Mouse (Mus musculus) midbrain, postnatal 0 days (tissue): ENCODE results near the gene Zbtb46. TPM values are rescaled to one million over a fixed set of nuclear protein-coding genes. Genes with fewer than 3 reads are reported as not detected.

ENCODE experiments used
- ATAC-seq: fragments of 200-750 bp; cut with Nextera tagmentation; 2 replicates; pipeline ENCODE4 v1.8.0; 2017; ENCODE audit warnings: moderate number of reproducible peaks, mild to moderate bottlenecking, moderate TSS enrichment, moderate library complexity; ENCODE audit not compliant: low FRiP score
- DNase-seq: peaks from one replicate; pipeline ENCODE4 v3.0.0-alpha.2; 2015; ENCODE audit warnings: low spot score
- H3K27ac ChIP-seq: fragments of 300-500 bp; sonication (generic); 2 replicates; pipeline ENCODE4 v1.5.1; 2014; ENCODE audit warnings: low read depth, mild to moderate bottlenecking, low read length, mixed read lengths
- H3K27me3 ChIP-seq: fragments of 300-500 bp; sonication (generic); 2 replicates; pipeline ENCODE4 v1.6.1; 2014; ENCODE audit warnings: low read length, control low read depth, mixed read lengths; ENCODE audit not compliant: insufficient read depth
- H3K36me3 ChIP-seq: fragments of 300-500 bp; sonication (generic); 2 replicates; pipeline ENCODE4 v1.6.1; 2014; ENCODE audit warnings: low read length, control low read depth, mixed read lengths; ENCODE audit not compliant: insufficient read depth
- H3K4me1 ChIP-seq: fragments of 300-500 bp; sonication (generic); 2 replicates; pipeline ENCODE4 v1.6.1; 2014; ENCODE audit warnings: mild to moderate bottlenecking, control low read depth, antibody characterized with exemption, low read length, mixed read lengths; ENCODE audit not compliant: insufficient read depth
- H3K4me2 ChIP-seq: fragments of 300-500 bp; sonication (generic); 2 replicates; pipeline ENCODE4 v1.6.1; 2014; ENCODE audit warnings: low read depth, mild to moderate bottlenecking, low read length, mixed read lengths; ENCODE audit not compliant: poor library complexity, severe bottlenecking
- H3K4me3 ChIP-seq: fragments of 300-500 bp; sonication (generic); 2 replicates; pipeline ENCODE4 v1.5.1; 2014; ENCODE audit warnings: low read depth, mild to moderate bottlenecking, low read length, moderate library complexity
- H3K9ac ChIP-seq: fragments of 300-500 bp; sonication (generic); replicated peaks from 2 replicates; pipeline ENCODE4 v1.6.1; 2014; ENCODE audit warnings: mild to moderate bottlenecking, low read length, moderate library complexity, mixed read lengths; ENCODE audit not compliant: poor library complexity, severe bottlenecking
- H3K9me3 ChIP-seq: fragments of 300-500 bp; sonication (generic); 2 replicates; pipeline ENCODE4 v1.6.1; 2016; ENCODE audit warnings: low read length, control low read depth
- CTCF ChIP-seq: IDR thresholded peaks from 2 replicates; pipeline ENCODE4 v1.5.1; 2016; ENCODE audit warnings: antibody characterized with exemption, mild to moderate bottlenecking
- WGBS: fragments of 180-500 bp; shearing (Covaris S2); extraction: QIAGEN DNeasy Blood & Tissue Kit; methylation state at CpG from one replicate; pipeline ENCODE4 v1.1.7; 2014; 5-methylcytosine and 5-hydroxymethylcytosine counted together
- polyA plus RNA-seq: library from polyadenylated mRNA; unstranded; fragments of >200 nt; fragmentation: Nextera tagmentation; extraction: Ambion mirVana; gene quantifications from 2 replicates; pipeline ENCODE4 v1.2.1, GENCODE M21; 2015
- total RNA-seq: library from RNA; depleted of rRNA; stranded (reverse); fragments of >200 nt; gene quantifications from 2 replicates; pipeline ENCODE4 v1.2.3, GENCODE M21; 2014

The Zbtb46 gene
- total and polyA plus RNA-seq, 2 experiments from 2014 or later = 18.4 to 25.8 TPM

DNA sequence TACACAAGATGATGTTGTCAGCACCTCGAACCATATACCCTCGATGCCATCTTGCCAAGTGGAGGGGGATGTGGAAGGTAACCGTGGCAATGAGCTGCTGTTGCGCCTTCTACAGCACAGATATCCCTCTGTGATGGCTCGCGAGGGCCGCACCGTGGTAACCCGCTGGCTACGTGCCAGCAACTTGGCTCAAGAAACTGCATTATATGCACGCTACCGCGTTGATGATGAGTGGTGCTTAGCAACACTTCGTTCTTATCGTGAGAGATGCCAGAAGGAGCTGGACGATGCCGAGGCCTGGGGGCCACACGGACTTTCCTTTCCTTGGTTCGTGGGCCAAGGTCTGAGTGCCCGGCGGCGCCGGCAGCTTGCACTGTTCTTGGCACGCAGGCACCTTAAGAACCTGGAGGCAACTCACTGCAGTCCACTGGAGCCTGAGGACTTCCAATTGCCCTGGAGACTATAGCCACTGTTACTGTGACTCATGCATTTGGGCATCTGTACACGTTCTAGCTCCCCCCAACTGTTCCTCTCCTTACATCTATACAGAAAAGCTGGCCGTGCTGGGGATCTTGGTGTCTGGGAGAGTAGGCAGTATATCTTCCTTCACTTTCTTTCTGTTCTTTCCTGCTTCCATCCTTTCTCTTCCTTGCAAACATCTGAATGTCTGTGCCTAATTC, 35.2 kb upstream of the Zbtb46 start:
- DNase-seq (peak; percentile 27), ATAC-seq (no peak)
- no peak overlapping the region for H3K4me3 ChIP-seq
- no peak overlapping the region for H3K27ac ChIP-seq
- no peaks in the 10 kb centered on the region for H3K9me3 ChIP-seq
- WGBS = 66% methylated on average over 26 of the region's 26 CpGs
- H3K4me1 ChIP-seq = no peaks in the 10 kb centered on the region
- no peak overlapping the region for H3K9ac ChIP-seq
- no peaks in the 10 kb centered on the region for H3K36me3 ChIP-seq
- no peak for TF ChIP-seq CTCF
- H3K27me3 ChIP-seq = no peaks in the 10 kb centered on the region
- no peak overlapping the region for H3K4me2 ChIP-seq

DNA sequence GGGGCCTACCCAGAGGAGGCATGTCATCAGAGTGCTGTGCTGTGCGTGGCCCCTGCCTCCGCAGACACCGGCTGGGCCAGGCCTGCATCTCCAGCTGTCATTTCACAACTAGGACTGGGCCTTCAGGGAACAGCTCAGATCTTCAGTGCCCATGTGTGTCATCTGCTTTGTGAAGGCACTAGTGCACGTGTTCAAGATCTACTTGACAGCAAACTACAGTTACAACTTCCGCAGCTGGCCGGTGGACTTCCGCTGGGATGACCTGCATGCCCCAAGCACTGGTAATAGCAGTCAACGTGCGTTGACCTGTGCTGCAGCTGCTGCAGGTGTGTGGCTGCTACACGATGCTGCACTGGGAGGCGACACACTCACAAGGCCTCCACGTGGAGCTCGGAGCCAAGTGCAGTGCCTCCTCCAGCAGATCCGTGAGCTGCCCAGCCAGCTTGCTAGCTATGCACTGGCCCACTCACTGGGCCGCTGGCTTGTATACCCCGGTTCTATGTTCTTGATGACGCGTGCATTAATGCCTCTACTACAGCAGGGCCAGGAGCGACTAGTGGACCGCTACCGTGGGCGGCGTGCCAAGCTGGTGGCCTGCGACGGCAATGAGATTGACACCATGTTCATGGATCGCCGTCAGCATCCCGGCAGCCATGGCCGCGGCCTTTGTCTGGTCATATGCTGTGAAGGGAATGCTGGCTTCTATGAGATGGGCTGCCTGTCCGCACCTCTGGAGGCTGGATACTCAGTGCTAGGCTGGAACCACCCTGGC, 34.1 kb upstream of the Zbtb46 start, which contains the start of gene Abhd16b:
Gene Abhd16b (plus strand): TSS at position 51 of the 772 bp plus-strand sequence.
- no peaks in the 10 kb centered on the region for H3K27me3 ChIP-seq
- ATAC-seq (no peak), DNase-seq (no peak)
- no peak within 1 kb of the TSS for H3K27ac ChIP-seq
- H3K4me2 ChIP-seq = no peak within 1 kb of the TSS
- no peak within 1 kb of the TSS for H3K9ac ChIP-seq
- H3K36me3 ChIP-seq = no peaks in the 10 kb centered on the region
- no peaks in the 10 kb centered on the region for H3K4me1 ChIP-seq
- 86% methylated on average over 31 of the region's 31 CpGs for WGBS
- TF ChIP-seq CTCF = no peak
- H3K9me3 ChIP-seq = no peaks in the 10 kb centered on the region
- H3K4me3 ChIP-seq = no peak within 1 kb of the TSS

DNA sequence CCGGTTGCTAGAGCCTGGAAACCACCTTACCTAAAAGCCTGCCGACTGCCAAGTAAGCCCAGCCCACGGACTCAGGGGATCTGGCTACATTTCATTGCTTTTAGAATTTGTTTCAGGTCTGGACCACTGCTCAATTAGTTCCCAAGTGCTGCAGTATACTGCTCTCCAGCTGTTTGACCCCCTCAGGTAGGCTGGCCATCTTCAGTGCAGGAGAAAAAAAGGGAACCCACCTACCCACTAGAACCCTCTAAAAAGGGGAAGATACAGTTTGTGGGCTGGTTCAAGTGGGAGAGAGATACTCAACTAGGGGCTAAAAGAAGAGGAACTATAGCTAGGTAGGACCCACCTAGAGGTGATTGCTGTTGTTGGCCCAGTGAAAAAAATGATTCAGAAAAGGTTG, 33.0 kb upstream of the Zbtb46 start:
- DNase-seq (no peak), ATAC-seq (no peak)
- Histone ChIP-seq H3K4me2 (no peak overlapping the region), H3K9ac (no peak overlapping the region), H3K9me3 (no peaks in the 10 kb centered on the region), H3K4me3 (no peak overlapping the region), H3K27ac (no peak overlapping the region), H3K36me3 (no peaks in the 10 kb centered on the region), H3K4me1 (no peaks in the 10 kb centered on the region), H3K27me3 (no peaks in the 10 kb centered on the region)
- TF ChIP-seq CTCF = no peak
- 55% methylated on average over 3 of the region's 3 CpGs for WGBS

DNA sequence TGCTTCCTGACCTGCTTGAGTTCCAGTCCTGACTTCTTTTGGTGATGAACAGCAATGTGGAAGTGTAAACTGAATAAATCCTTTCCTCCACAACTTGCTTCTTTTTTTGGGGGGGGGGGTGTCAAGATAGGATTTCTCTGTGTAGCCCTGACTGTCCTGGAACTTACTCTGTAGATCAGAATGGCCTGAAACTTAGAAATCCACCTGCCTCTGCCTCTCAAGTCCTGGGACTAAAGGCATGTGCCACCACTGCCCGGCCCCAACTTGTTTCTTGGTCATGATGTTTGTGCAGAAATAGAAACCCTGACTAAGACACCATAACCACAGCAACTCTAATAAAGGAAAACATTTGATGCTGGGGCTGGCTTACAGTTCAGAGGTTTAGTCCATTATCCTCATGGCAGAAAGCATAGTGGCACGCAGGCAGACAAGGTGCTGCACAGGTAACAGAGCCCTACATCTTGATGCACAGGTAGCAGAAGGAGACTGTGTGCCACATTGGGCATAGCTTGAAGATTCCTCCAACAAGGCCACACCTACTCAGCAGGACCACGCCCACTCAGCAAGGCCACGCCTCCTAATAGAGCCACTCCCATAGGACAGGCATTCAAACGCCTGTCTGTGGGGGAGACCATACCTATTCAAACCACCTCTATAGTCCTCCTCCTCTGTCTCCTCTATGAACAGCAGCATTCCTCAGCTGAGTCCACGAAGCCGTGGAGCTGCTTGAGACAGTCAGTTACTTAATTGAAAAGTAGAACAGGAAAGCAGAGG, 32.4 kb upstream of the Zbtb46 start:
- TF ChIP-seq CTCF = no peak
- WGBS = 20% methylated on average over 7 of the region's 7 CpGs
- DNase-seq = no peak
- Histone ChIP-seq H3K9me3 (no peaks in the 10 kb centered on the region), H3K27me3 (no peaks in the 10 kb centered on the region), H3K9ac (no peak overlapping the region), H3K27ac (no peak overlapping the region), H3K4me2 (no peak overlapping the region), H3K36me3 (no peaks in the 10 kb centered on the region), H3K4me3 (no peak overlapping the region), H3K4me1 (no peaks in the 10 kb centered on the region)
- no peak for ATAC-seq

DNA sequence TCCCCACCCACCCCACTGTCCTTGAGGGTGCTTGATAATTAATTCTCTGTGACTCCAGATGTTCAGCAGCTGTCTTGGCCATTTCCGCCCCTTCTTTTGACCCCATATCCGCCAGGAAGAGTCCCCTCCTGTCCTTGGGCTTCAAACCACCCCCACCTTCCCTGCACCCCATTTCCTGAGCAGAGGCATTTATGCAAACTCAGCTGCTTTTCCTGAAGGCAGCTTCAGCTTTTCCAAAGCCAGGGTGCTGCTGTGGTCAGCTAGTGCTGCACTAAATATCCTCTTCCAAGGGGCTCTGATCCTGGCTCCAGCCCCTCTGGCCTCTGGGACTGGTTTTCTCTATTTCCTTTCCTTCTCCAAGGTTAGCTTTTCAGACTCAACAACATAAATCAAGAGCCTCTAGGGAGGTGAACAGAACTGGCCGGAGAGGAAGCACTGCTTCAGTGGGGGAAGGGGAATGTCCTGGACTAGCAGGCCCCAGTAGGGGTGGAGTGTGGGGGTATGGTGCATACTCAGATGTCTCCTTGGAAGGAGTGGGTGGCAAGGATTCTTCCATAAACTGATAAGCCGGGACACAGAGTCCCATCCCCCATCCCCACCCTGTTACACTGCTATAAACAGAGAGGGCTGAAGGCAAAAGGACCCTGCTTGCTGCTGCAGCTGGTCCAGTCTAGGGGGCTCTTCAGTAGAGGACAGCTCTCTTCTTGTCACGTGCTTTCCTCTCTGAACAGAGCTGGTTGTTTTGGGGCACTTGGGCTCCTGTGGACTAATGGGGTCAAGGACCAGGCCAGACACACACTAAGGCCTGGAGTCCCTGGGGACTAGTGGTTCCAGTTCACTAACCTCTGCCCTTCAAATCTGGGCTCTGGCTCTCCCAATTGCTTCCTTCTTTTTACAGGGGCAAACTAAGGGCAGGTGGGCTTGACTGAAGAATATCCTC, 28.4 kb upstream of the Zbtb46 start:
- H3K4me1 ChIP-seq = no peaks in the 10 kb centered on the region
- H3K4me3 ChIP-seq = no peak overlapping the region
- no peaks in the 10 kb centered on the region for H3K9me3 ChIP-seq
- WGBS = 31% methylated on average over 5 of the region's 5 CpGs
- H3K9ac ChIP-seq = no peak overlapping the region
- ATAC-seq (no peak), DNase-seq (peak; percentile 4)
- H3K4me2 ChIP-seq = no peak overlapping the region
- no peak for TF ChIP-seq CTCF
- H3K27ac ChIP-seq = no peak overlapping the region
- no peaks in the 10 kb centered on the region for H3K27me3 ChIP-seq
- no peaks in the 10 kb centered on the region for H3K36me3 ChIP-seq
